Mouse (Mus musculus): ENCODE data around the gene Rras.
"Not testable (repeated sequence)": the region's sequence is repeated elsewhere in the genome, so short reads cannot be mapped to it uniquely, and the experiment has no call there.

Rras gene

DNA sequence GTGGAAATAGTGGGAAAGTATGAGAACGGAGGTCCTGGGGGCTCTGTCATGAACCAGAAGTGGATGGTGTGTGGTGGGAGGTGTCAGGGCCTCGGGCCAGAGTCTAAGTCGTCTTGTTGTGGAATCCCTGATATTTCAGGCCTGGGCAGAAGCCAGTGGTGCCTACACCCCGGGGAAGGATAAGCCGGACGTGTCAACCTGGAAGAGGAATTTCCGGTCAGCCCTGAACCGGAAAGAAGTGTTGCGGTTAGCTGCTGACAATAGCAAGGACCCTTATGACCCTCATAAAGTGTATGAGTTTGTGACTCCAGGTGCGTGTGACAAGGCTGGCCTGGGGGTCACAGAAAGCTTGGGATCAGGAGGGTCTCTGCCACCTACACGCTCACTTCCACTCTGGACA lies 18.0 kb upstream of the Rras start:
- DNase-seq (ENCODE audit: low read depth, low spot score): no peak

DNA sequence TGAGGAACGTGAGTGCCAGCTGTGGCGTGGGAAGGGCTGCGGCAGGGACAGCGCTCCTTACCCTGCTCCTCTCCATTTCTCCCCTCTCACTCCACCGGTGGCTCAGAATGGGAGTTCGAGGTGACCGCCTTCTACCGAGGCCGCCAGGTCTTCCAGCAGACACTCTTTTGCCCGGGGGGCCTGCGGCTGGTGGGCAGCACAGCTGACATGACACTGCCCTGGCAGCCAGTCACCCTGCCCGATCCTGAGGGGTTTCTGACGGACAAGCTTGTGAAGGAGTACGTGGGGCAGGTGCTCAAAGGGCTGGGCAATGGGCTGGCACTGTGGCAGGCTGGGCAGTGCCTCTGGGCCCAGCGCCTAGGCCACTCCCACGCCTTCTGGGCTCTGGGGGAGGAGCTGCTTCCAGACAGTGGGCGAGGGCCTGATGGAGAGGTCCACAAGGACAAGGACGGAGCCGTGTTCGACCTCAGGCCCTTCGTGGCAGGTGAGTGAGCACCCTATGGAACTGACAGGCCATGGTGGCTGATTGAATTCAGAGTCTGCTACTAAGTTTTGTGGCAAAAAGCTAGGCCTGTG lies 17.1 kb upstream of the Rras start:
- no peak for DNase-seq (ENCODE audit: low read depth, low spot score)

DNA sequence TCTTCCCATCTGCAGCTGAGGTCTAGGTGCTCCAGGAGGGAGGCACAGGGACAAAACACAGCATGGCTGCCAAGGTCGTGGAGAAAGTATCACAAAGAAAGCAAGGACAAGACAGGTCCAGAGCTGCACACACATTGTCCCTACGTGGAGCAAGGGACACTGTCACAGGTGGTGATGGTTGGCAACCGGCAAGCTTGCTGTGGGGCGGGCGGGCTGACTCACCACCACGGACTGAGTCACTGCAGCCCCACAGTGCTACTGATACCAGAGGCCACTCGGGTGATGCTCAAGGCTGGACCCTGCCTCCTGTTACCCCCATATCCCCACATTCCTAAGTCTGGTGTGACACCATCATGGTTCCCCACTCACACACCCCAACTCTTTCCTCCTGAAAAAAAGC lies 15.3 kb upstream of the Rras start:
- DNase-seq (ENCODE audit: low read depth, low spot score): no peak

DNA sequence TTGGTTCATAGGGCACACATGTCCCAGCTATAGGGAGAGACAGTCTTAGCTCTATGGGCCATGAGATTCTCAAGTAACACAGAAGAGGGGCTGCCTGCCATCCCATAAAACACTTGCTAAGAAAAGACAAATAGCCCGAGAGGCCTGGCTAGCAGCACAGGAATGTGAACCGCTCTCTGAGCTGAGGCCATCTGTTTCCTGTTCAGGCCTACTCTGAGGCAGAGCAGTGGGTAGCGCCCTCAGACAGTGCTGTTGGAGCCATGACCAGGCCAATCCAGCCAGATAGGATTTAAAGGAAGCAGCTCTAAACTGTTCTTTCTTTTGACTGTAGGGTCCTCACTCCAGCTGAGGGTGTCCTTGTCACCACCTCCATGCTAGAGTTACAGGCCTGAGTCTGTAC lies 13.2 kb upstream of the Rras start:
- DNase-seq (ENCODE audit: low read depth, low spot score): no peak

DNA sequence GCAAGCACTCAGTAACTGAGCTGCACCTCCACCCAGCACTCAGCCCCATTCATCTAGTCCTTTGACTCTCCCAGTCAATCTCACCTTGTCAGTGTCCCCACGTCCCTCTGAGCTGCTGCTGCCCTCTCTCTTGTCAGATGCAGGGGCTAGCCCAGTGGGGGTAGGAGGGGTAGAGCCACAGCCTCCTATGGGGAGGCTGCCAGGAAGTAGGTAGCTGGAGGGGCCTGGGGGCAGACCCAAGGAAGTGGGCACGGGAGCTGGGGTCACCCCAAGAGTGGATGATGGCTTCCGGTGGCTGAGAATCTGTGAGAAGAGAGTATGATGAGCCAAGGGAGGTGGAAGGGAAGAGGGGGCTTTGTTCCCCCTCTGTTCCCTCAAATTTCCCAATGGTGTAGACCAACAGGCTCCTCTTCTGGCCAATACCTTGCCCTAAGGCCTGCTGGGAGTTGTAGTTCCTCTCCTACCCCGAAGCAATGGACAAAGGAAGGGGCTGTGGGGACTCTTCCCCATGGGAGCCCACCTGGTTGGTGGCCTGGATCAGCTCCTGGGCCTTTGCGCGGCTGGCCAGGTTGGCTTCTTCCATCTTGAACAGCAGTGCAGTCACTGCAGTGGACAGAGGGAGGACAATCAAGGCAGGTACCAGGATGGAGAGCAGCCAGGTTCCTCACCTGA lies 12.3 kb upstream of the Rras start:
- DNase-seq (ENCODE audit: low read depth, low spot score): no peak

DNA sequence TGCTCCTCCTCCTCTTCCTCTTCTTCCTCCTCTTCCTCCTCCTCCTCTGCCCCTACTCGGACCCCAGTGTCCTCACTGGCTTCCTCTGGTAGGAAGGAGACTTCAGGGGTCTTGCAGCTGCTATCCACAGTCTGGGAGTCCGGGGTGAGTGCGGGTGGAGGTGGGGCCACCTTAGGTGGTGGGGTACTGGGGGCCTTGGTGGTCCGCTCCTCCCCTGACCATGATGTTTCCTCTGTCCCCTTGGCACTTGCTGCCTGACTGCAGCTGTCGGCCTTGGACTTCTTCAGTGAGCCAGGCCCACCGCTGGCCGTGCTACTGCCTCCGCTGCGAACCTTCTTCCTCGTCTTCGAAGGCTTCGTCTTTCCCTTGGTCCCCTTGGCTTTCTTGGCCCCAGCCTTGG lies 11.3 kb upstream of the Rras start:
- no peak for DNase-seq (ENCODE audit: low read depth, low spot score)

DNA sequence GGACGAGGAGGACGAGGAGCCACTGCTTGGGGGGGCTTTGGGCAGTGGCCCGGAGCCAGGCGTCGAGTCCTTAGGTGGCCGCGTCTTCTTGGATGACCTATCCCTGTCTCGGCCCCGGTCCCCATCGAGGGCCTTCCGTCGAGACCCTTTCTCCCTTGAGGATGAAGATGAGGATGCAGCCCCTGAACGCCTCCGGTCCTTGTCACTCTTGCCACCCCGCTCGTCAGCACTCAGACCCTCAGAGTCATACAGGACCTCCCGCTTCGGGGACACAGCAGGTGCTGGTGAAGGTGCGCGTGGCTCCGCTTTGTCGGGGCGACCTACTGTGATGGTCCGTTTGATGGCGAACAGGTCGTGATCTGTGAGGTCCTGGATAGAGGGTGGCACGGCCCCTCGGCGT lies 10.6 kb upstream of the Rras start:
- DNase-seq (ENCODE audit: low read depth, low spot score): no peak

DNA sequence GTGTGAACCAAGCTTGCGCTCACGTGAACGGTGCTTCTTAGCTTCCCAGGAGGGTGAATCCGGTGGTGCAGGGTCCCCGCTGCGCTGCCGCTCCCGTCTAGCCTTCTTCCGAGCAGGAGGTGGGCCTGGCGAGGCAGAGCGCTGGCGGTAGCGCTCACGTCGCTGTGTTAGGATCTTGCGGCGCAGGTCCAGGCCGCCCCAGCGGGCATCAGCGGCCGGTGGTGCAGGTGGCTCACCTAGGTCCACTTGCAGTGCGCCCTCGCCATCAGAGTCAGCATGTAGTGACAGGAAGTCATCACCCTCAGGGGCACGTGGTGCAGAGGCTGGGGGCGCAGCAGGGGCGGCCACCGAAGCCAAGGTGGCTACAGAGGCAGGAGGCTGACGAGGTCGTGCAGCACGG lies 9.9 kb upstream of the Rras start:
- no peak for DNase-seq (ENCODE audit: low read depth, low spot score)

DNA sequence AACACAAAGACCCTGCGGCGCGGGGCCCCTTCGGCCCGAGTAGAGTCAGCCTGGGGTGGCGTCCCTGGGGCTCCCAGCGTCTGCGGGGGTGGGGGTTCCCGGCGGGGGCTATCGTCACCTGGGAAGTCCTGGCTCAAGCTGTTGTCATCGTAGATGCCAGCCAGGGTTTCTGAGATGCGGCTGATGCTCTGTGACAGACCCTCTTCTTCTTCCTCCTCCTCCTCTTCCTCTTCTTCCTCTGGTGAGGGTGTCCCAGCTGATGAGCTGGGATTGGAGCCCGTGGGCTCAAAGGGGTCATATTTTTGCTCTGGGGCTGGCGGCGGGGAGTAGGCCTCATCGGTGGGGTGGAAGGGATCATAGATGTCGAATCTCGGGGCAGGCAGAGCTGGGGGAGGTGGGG lies 9.3 kb upstream of the Rras start:
- no peak for DNase-seq (ENCODE audit: low read depth, low spot score)

DNA sequence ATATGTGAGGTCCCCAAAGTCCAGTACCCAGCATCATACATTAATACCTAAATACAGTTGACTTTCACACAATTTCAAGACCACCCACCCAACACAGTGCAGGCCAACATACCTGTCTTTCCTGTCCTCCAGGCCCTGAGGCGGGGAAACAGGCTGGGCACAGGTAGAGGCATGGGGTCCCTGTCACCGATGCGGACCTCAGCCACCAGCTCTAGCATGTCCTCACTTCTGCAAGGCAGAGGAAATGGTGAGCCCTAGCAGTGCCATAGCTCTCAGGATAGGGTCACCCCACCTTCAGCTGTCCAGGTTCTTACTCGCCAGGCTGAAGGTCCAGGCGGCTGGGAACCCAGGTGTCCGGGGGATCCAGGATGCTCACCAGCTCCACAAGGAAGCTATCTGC lies 5.8 kb upstream of the Rras start:
- DNase-seq (ENCODE audit: low read depth, low spot score): no peak

DNA sequence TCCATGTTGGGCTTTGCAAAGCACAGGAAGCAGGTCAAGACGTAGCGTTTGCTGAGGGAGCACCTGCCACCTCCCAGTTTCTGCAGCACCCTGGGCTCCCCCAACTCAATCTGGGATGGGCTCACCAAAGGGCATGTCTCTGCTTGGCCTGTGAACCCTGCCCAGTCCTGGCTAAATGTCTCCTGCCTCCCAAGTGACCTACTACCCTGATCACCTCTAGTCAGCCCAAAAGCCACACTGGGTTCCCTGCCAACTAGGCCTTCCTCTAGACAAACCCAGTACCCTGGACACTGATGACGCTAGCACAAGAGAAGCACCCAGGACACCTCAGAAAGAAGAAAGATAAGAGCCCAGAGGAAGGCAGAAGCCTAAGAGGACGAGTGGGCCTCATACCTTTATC lies 4.9 kb upstream of the Rras start:
- no peak for DNase-seq (ENCODE audit: low read depth, low spot score)

DNA sequence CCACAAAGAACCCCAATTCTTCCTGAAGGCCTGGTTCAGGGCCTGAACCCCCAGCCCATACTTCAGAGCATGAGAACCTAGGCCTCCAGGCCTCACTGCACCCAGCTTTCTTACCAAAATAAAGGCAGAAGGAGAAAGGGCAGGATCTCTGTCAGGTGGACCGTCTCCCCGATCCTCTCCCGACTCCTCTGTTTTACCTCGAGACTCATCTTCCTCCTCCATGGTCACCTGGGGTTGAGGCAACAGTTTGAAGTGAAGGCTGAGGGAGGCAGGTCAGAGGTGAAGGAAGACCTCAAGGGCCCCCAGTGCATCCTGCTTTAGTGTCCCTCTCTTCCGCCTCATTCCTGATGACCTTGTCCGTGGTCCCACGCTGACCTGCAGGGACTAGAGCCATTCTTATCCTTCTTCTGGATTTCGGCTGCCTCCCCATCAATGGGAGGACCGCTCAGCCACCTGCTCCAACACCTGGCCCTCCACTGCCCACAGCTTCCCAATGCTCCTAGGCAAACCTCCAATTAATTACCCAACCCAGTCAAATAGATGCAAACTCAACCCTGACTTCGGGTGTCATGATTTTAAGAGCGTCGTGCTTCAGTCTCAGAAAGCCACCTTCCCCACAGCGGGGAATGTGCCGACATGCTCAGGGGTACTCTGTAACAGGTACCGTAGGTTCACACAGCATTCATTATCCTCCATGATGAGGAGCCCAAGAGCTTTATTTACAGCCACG lies 4.2 kb upstream of the Rras start:
- DNase-seq (ENCODE audit: low read depth, low spot score): no peak

DNA sequence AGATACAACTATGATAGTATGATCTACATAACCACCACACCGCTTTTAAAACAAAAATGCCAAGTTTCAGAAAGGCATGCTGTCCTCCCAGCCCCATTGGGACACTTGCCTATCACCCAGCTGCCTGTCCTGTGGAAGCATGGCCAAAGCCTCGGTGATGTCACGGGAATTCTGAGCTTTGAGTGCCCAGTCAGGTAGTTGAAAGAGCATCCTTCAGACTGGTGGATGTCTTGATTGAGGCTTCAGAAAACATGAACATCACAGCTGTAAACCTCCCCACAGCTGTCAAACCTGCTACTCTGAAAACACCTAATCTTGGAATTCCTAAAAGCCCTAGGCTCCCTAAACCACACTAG lies 3.7 kb upstream of the Rras start:
- DNase-seq (ENCODE audit: low read depth, low spot score): no peak

DNA sequence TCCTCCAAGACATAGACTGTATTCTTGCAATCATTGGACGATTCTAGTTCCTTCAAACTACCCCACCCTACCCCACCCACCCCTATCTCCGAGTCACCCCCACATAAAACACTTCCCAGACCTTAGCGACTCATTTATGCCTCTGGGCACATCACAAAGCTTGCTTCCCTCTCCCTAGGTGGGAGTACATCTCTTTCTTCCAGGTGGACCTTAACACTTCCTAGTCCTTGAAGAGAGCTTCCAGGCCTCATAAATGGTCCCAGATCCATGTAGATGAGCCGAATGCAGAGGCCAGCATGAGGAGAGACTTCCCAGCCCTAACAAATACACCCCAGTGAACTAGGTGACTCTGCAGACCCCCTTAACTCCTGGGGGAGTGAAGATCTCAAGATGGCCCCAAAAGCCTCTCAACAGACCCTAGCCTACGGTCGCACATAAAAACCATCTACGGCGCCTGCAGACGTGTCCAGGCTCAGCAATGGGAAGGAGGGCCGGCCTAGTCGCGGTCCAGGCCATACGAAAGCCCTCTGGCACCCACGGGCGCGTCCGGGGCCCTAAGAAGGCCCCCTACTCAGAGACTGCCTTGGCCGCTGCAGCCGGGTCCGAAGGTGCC lies 2.3 kb upstream of the Rras start:
- DNase-seq (ENCODE audit: low read depth, low spot score): no peak

DNA sequence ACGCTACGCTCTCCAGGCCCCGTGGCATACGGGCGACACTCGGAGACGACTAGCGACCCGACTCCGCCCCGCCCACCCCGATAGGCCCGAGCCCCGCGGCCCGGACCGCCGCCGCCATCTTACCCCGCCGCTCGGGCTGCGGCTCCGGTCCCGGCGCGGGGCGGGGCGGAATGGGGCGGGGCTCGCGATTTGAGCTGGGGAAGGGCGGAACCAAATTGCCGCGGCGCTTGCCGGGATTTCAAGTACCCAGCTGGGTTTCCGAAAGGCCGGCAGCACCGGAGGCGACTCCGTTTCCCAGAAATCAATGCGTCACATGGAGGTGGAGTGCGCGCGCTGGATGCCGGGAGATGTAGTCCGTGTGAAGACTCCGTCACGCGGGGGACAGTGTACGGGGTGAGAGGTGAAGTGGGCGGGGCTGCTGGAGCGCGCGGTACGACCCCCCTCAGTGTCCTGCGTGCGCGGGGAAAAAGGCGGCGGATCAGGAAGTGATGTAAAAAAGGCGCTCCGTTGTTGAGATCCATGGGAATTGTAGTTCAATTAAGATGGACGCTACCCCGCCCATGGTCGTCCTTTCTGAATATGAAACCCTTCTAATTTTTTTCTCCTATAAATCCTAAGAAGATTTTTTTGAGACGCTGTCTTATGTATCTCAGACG lies 1.7 kb upstream of the Rras start, which contains the start of gene Scaf1:
Gene Scaf1 (minus strand): TSS at position 407 of the 656 bp plus-strand sequence.
- peak; percentile 99 for DNase-seq (ENCODE audit: low read depth, low spot score)

DNA sequence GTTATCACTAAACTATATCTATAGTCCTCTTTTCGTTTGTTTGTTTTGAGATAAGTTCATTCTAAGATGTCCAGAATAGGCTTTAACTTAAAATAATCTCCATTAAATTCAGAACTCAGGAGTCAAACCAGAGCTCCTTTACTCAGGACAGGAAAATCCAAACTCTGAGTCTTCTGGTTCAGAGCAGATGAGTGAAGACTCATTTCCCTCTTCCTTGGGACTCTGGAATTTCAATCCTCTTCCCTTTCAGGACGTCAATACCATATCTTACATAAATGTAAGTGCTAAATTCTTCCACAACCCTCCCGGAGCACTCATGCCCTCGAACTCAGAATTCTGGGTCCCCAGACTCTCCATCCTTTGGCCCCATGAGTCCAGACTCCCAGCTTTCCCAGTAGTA lies 1.0 kb upstream of the Rras start:
- no peak for DNase-seq (ENCODE audit: low read depth, low spot score)

DNA sequence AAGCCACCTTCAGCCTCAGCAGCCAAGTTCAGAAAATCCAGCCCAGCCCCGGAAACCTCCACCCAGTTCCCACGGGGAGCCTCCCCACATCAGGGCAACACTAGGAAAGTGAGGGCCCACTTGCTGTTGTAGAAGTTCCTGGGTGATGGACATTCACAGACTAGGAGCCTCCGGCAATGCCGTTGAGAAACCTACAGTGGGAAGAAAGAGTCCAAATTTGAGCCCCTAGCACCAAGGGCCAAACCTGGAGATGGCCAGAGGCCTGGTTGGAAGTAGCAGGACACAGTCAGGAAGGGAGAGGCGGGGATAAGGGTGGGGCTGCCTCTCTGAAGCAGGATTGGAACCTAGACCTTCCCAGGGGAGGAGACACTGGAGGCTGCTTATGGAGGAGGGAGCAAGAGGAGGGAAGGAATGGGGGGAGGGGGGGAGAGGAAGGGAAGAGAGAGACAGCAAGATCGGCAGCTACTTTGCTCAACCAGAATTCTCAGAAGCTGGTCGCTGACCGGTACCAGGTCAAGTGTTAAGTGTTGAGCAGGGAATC lies 1.3 kb downstream of the Rras start:
- DNase-seq (ENCODE audit: low read depth, low spot score): peak; percentile 31

DNA sequence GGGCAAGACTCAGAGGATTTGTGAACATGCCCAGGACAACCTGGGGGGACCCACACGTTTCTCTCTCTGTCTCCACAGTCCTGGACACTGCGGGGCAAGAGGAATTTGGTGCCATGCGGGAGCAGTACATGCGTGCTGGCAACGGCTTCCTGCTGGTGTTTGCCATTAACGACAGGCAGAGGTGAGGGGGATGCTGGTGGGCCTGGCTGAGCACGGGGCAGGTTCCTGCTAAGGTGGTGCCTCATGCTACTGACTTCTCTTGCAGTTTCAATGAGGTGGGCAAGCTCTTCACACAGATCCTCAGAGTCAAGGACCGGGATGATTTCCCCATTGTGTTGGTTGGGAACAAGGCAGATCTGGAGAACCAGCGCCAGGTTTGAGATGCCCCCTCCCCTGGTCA lies 2.5 kb downstream of the Rras start:
- DNase-seq (ENCODE audit: low read depth, low spot score): no peak

DNA sequence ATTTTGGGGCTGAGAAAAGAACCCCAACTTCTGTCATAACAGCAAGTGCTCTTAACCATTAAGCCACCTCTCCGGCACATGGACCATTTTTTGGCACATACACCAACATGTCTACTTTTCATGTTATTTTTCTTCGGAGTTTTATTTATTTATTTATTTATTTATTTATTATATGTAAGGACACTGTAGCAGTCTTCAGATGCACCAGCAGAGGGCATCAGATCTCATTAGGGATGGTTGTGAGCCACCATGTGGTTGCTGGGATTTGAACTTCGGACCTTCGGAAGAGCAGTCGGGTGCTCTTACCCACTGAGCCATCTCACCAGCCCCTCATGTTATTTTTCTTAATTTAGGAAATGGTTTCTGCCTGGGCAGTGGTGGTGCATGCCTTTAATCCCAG lies 6.0 kb downstream of the Rras start:
- not testable (repeated sequence) for DNase-seq (ENCODE audit: low read depth, low spot score)

DNA sequence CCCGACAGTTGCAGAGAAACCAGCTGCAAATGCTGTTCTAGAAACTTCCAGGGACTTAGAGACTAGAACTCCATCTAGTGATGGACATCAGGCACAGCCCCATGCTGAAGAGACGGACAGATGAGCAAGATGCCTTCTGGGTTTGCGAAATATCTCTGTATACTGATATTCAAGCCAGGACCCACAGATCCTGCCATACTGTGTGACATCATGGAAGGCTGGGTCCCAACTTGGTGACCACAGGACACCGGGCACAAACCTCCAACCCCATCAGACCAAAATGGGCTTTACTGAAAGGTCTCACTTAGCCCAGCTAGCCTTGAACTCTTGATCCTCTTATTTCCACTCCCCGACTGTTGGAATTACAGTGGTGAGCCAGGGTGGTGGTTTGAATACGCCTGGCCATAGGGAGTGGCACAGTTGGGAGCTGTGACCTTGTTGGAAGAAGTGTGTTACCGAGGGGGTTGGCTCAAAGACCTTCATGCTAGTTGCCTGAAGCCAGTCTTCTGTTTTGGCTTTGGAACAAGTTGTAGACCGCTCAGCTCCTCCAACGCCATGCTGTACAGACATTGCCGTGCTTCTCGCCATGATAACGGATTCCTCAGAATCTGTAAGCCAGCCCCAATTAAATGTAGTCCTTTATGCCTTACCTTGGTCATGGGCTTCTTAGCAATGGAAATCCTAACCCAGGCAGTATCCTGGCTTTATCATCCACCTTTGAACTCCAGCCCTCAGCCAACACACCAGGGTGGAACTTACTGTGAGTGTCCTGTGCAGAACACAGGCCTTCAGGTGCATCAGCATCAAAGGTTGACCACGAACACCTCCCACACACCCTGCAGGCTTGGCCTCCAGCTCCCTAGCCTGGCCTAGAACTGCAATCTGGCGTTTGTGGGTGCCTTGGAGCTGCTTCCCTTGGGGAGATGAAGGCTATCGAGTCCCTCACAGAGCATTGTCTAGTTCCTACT lies 6.8 kb downstream of the Rras start:
- DNase-seq (ENCODE audit: low read depth, low spot score): no peak

Data from telencephalon, adult 2 months (tissue).